Mouse (Mus musculus): ENCODE data around the gene Casq1.
"Not testable (repeated sequence)": the region's sequence is repeated elsewhere in the genome, so short reads cannot be mapped to it uniquely, and the experiment has no call there.

Gene Casq1

DNA sequence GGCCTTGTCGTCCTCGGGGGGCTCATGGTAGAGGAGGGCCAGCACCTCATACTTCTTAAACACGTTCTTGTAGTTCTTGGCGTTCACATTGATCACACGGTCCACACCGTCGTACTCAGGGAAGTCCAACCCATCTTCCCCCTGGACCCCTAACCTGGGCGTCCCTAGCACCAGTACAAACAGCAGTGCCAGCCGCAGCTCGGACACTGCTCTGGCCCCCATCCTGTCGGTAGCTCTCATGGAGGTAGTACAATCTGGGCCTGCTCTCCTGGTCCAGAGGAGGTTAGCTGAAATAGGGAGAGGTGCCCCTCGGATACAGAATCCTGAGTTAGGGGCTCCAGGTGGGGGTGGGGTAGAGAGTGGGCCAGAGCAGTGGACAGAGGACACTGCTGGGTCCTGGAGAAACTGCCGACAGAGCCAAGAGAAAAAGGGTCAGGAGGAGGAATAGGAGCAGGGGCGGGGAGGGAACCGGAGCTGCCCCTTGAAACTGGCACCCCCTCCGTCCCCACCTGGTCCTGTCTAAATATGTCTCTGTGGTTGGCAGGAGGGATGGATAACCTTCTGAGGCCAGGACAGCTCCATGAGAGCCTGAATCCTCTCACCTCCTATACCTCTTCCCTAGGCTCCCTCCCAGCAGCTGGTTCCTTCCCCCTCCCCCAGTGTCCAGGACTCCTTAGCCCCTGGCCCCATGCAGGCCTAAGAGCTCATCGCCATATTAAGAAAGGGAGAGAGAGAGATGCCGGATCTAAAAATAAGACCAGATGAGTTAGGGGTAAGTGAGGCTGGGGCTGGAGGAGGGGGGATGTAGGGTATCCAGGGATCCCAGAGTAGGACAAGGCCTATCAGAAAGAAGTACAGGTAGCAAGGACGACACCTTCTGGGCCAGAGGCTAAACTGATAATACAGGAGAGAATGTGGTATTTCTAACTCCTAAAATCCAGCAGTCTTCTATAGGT, at the start of gene Casq1:
Gene Casq1 (minus strand): TSS at position 418 of the 956 bp plus-strand sequence.
- no peak for DNase-seq (ENCODE audit: low spot score in 2 of 2)

DNA sequence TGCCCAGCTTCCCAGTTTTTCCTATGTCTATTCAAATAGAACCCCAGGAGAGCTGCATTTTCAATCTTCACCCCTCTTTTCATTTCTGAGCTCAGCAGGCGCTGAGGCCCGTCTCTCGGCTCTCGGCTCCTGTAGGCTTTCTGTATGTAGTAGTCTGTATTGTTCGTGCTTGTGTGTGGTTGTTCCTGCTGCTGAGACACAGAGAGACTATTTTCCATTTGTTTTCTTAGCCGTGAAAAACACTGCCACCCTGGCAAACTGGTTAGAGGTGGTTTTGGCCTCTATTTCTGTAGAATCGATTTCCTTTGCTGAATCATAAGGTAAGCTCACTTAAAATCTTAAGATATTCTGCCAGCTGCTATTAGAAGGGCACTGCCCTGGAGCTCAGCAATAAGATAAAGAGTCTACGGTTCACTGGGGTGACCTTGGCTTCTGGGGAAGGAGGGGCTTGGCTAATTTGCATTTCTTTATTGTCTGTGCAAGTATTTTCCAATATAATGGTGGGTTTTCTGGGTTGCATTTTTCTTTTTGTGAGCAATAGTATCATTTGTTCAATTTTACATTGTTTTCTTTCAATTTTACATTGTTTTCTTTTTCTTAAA, 41.9 kb upstream of the Casq1 start, which contains the start of gene Igsf8:
Gene Igsf8 (plus strand): TSS at position 165 of the 602 bp plus-strand sequence.
- no peak for DNase-seq (ENCODE audit: low spot score in 2 of 2)

GRCm38 (mm10) chr1:172258314-172258713, 38.6 kb upstream of the Casq1 start, which contains the start of gene Atp1a4:
Gene Atp1a4 (minus strand): TSS chr1:172258414.
- no peak for DNase-seq (ENCODE audit: low spot score in 2 of 2)

- DNase-seq (ENCODE audit: low spot score in 2 of 2) = no peak
These were observed 28.0 kb upstream of the Casq1 start for GRCm38 (mm10) chr1:172247679-172248078.

DNA sequence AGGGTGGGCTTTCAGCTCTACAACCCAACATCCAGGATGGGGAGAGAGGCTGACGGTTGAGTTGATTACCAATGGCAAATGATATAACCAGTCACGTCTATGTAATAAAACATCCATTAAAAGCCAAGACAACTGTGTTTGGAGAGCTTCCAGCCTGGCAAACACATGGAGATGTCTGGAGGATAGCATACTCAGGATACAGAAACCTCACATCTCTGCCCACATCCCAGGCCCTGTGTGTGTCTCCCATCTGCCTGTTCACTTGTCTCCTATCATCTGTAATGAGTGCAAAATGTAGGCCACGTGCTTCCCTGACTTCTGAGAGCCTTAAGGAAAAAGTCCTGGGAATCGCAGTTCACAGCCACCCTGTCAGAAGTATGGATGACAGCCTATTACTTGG, 27.5 kb upstream of the Casq1 start:
- no peak for DNase-seq (ENCODE audit: low spot score in 2 of 2)

DNA sequence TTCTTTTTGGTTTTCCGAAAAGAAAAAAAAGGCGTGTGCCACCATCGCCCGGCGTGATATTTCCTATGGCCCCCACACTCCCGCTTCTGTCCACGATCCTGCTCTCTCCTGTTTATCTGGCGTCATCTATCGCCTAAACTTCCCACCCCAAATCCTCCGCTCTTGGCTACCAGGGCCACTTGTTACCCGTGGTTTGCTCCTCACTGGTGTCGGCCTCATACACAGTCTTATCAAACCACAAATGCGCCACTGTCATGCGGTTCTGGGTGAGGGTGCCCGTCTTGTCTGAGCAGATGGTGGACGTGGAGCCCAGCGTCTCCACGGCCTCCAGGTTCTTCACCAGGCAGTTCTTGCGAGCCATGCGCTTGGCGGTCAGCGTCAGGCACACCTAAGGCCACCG, 25.0 kb upstream of the Casq1 start:
- not testable (repeated sequence) for DNase-seq (ENCODE audit: low spot score in 2 of 2)

DNA sequence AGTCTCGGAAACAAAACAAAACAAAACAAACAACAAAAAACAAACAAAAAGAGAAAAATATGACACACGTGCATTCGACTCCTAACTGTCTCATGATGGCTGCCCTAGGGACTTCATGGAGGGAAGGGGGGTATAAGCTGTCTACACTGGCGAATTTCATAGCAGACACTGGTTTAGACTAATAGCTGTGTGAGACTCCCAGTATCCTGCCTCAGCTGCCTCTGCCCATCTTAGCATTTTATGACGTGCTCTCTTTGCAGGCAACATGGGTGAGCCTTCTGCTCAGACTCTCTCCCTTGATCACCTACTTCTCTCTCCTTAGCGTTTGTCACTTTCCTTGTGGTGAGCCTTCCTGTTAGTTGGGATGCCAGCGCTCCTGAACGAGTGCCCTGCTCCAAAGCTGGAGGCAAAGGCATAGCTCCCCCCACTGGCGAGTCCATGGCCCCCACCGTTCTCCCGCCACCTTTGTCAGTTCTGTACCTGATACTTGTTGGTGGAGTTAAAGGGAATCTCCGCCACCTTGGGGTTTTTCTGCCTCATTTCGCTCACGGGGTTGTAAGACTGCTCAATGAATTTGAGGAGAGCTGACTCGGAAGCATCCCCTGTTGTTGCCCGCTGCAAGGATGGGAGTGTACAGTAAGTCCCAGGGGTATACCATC, 24.0 kb upstream of the Casq1 start:
- no peak for DNase-seq (ENCODE audit: low spot score in 2 of 2)

DNA sequence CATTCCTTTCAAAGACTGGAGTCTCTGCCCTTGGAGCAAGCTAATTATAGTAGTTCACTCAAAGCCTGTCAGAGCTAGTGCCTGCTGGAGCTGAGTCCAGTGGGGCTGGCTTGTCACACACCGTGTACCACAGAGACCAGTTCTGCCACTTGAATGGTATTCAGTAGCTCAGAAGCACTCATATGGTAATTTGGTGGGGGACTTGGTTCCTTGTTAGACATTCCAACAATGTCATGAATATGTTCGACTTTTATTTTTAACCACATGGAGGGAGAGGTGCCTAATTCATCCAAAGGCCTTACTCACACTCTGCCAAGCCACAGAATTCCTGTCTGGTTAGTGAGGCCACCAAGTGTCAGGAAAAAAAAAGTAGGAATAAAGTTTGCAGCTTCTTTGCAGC, 22.7 kb upstream of the Casq1 start:
- no peak for DNase-seq (ENCODE audit: low spot score in 2 of 2)

- no peak for DNase-seq (ENCODE audit: low spot score in 2 of 2)
These were observed 21.5 kb upstream of the Casq1 start for GRCm38 (mm10) chr1:172240945-172241708.

- DNase-seq (ENCODE audit: low spot score in 2 of 2) = no peak
These were observed 9.5 kb upstream of the Casq1 start for GRCm38 (mm10) chr1:172229215-172229614.

- no peak for DNase-seq (ENCODE audit: low spot score in 2 of 2)
These were observed 8.5 kb upstream of the Casq1 start for GRCm38 (mm10) chr1:172228209-172228608.

- DNase-seq (ENCODE audit: low spot score in 2 of 2) = no peak
These were observed 1.8 kb upstream of the Casq1 start for GRCm38 (mm10) chr1:172221297-172222063.

GRCm38 (mm10) chr1:172220414-172220813, 746 bp upstream of the Casq1 start:
- DNase-seq (ENCODE audit: low spot score in 2 of 2) = no peak

DNA sequence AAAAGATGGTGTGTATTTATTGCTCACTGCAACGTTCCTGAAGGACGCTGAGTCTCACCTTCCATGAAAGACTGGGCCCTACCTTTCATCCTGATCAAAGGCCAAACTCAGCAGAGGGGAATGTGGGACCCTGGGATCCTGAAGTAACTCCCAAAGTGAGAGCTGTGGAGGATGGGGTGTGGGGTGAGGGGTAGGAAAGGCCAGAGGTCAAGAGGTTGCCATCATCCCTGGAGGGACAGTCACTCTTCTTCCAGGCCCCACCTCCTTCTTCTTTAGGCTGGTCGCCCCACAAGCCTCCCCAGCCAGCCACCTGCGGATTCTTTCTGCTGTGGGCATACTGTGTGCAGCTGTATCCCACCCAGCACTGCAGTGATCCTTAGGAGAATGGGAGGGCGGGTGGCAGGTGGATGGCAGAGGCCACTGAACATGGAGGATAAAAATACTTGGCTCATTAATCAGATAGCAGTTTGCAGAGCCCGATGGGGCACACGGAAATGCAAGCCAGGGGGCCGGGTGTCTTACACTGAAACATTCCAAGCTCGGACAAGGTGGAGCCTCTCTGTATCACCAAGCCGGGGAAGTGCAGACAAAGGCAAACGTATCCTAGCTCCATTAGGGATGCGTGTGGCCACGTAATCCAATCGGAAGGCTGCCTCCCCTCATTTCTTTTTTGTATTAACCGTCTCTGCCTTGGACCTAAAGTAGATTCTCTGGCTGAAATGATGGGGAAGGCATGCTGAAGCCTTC, 1.3 kb downstream of the Casq1 start:
- no peak for DNase-seq (ENCODE audit: low spot score in 2 of 2)

- DNase-seq (ENCODE audit: low spot score in 2 of 2) = peak; percentile 87 to 89
These were observed 2.5 kb downstream of the Casq1 start for GRCm38 (mm10) chr1:172217148-172217547.

GRCm38 (mm10) chr1:172214748-172215147, 4.9 kb downstream of the Casq1 start:
- no peak for DNase-seq (ENCODE audit: low spot score in 2 of 2)

GRCm38 (mm10) chr1:172213771-172214170, 5.9 kb downstream of the Casq1 start:
- DNase-seq (ENCODE audit: low spot score in 2 of 2) = no peak

DNA sequence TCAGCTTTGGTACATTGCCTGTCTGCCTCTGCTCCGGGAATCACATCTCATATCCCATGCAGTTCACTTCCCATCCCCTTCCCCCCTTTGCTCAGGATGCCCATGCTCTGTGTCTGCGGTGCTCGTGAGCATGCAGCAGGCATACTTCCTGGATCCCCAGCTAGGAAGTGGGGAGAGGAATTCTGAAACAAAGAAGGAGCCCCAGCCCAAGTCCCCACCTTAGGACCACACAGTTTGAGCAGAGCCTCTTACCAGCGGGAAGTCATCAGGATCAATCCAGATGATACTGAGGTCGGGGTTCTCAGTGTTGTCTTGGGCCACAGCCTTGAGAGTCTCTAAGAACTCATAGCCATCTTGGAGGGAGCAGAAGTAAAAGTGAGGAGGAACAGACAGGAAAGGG, 6.9 kb downstream of the Casq1 start:
- no peak for DNase-seq (ENCODE audit: low spot score in 2 of 2)

- DNase-seq (ENCODE audit: low spot score in 2 of 2) = no peak
These were observed 12.5 kb downstream of the Casq1 start for GRCm38 (mm10) chr1:172207111-172207584.
